Mouse (Mus musculus): ENCODE results near the gene Dact2. TPM values are rescaled to one million over a fixed set of nuclear protein-coding genes. Genes with fewer than 3 reads are reported as not detected.

The Dact2 gene
- polyA plus RNA-seq, 1 experiment: not detected

DNA sequence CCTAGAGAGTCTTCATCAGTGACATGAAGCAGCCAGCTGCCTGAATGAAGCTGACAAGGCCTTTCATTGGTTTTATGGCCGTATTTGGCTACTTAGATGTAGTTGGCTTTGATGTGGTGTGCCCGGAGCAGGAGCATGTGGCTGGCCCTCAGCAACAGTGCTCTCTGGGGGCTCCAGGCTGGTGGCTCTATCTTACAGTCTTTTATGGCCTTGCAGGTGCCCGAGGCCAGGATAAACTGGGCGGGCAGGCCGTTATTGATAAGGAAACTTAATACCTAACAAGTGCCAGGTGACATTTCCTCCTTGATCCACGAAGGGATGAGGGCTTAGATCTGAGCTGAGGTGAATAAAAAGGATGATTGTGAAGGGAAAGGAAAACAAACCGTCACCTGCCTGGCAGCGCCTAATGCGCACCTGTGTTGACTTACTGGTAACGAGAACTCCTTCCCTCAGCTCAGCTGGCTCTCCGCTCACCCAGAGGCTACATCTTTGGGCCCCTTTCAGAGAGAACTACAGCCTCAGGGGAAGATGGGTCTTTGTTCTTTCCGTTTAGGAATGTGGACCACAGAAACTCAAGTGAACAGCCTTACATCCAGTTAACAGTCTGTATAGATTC is 30.8 kb upstream of the Dact2 start:
- no peak overlapping the region for H3K27ac ChIP-seq (ENCODE audit: insufficient read depth, low read depth, low read length)
- H3K4me1 ChIP-seq (ENCODE audit: control insufficient read depth, insufficient read depth, low read length): no peaks in the 10 kb centered on the region
- H3K4me3 ChIP-seq (ENCODE audit: insufficient read depth, low read length): no peak overlapping the region
- TF ChIP-seq CTCF (IDR thresholded peaks at IDR 0.05; ENCODE audit: low read depth, low read length) (no peak), POLR2A (IDR thresholded peaks at IDR 0.05; ENCODE audit: borderline replicate concordance, low read depth, low read length) (no peak)

- Histone ChIP-seq H3K4me3 (ENCODE audit: insufficient read depth, low read length) (no peak overlapping the region), H3K4me1 (ENCODE audit: control insufficient read depth, insufficient read depth, low read length) (no peaks in the 10 kb centered on the region), H3K27ac (ENCODE audit: insufficient read depth, low read depth, low read length) (no peak overlapping the region)
- TF ChIP-seq CTCF (IDR thresholded peaks at IDR 0.05; ENCODE audit: low read depth, low read length) (no peak), POLR2A (IDR thresholded peaks at IDR 0.05; ENCODE audit: borderline replicate concordance, low read depth, low read length) (no peak)
Observed at GRCm38 (mm10) chr17:14233658-14234057, 29.6 kb upstream of the Dact2 start.

GRCm38 (mm10) chr17:14232629-14233028 is 28.5 kb upstream of the Dact2 start:
- TF ChIP-seq CTCF (IDR thresholded peaks at IDR 0.05; ENCODE audit: low read depth, low read length): peak; percentile 20; the same call in 1 of the 2 replicates
- TF ChIP-seq POLR2A (IDR thresholded peaks at IDR 0.05; ENCODE audit: borderline replicate concordance, low read depth, low read length): no peak

GRCm38 (mm10) chr17:14230698-14231430 is 26.8 kb upstream of the Dact2 start:
- Histone ChIP-seq H3K4me3 (ENCODE audit: insufficient read depth, low read length) (no peak overlapping the region), H3K27ac (ENCODE audit: insufficient read depth, low read depth, low read length) (no peak overlapping the region), H3K4me1 (ENCODE audit: control insufficient read depth, insufficient read depth, low read length) (no peaks in the 10 kb centered on the region)
- TF ChIP-seq POLR2A (IDR thresholded peaks at IDR 0.05; ENCODE audit: borderline replicate concordance, low read depth, low read length): no peak
- no peak for TF ChIP-seq CTCF (IDR thresholded peaks at IDR 0.05; ENCODE audit: low read depth, low read length)

More at GRCm38 (mm10) chr17:14232629-14233028, 28.5 kb upstream of the Dact2 start:
- Histone ChIP-seq H3K4me3 (ENCODE audit: insufficient read depth, low read length) (no peak overlapping the region), H3K4me1 (ENCODE audit: control insufficient read depth, insufficient read depth, low read length) (no peaks in the 10 kb centered on the region), H3K27ac (ENCODE audit: insufficient read depth, low read depth, low read length) (no peak overlapping the region)

- Histone ChIP-seq H3K27ac (ENCODE audit: insufficient read depth, low read depth, low read length) (no peak overlapping the region), H3K4me3 (ENCODE audit: insufficient read depth, low read length) (no peak overlapping the region), H3K4me1 (ENCODE audit: control insufficient read depth, insufficient read depth, low read length) (no peaks in the 10 kb centered on the region)
- TF ChIP-seq POLR2A (IDR thresholded peaks at IDR 0.05; ENCODE audit: borderline replicate concordance, low read depth, low read length) (no peak), CTCF (IDR thresholded peaks at IDR 0.05; ENCODE audit: low read depth, low read length) (no peak)
Observed at GRCm38 (mm10) chr17:14228381-14228780, 24.3 kb upstream of the Dact2 start.

DNA sequence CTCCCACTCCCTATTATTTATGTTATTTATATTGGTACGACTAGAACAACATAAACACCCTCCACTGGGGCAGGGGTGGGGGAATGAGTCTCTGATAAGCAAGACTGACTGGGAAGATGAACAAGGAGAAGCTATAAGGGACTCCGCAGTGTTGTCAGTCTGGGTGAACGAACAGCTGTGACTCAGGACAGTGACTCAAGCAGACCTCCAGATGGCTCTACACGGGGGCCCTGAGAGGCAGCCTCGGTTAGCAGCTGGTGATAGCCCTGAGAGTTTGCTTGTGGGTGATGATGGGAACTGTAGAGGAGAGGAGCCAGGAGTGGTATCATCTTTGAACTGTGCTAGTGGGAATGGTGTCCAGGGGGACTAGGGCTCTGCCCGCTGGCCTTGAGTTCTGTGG is 23.5 kb upstream of the Dact2 start:
- TF ChIP-seq POLR2A (IDR thresholded peaks at IDR 0.05; ENCODE audit: borderline replicate concordance, low read depth, low read length) (no peak), CTCF (IDR thresholded peaks at IDR 0.05; ENCODE audit: low read depth, low read length) (no peak)
- no peaks in the 10 kb centered on the region for H3K4me1 ChIP-seq (ENCODE audit: control insufficient read depth, insufficient read depth, low read length)

GRCm38 (mm10) chr17:14226778-14227177 is 22.7 kb upstream of the Dact2 start:
- Histone ChIP-seq H3K4me1 (ENCODE audit: control insufficient read depth, insufficient read depth, low read length) (no peaks in the 10 kb centered on the region), H3K4me3 (ENCODE audit: insufficient read depth, low read length) (no peak overlapping the region), H3K27ac (ENCODE audit: insufficient read depth, low read depth, low read length) (no peak overlapping the region)
- TF ChIP-seq POLR2A (IDR thresholded peaks at IDR 0.05; ENCODE audit: borderline replicate concordance, low read depth, low read length) (no peak), CTCF (IDR thresholded peaks at IDR 0.05; ENCODE audit: low read depth, low read length) (no peak)

More for the DNA sequence above, 23.5 kb upstream of the Dact2 start:
- H3K4me3 ChIP-seq (ENCODE audit: insufficient read depth, low read length): no peak overlapping the region
- H3K27ac ChIP-seq (ENCODE audit: insufficient read depth, low read depth, low read length): no peak overlapping the region

DNA sequence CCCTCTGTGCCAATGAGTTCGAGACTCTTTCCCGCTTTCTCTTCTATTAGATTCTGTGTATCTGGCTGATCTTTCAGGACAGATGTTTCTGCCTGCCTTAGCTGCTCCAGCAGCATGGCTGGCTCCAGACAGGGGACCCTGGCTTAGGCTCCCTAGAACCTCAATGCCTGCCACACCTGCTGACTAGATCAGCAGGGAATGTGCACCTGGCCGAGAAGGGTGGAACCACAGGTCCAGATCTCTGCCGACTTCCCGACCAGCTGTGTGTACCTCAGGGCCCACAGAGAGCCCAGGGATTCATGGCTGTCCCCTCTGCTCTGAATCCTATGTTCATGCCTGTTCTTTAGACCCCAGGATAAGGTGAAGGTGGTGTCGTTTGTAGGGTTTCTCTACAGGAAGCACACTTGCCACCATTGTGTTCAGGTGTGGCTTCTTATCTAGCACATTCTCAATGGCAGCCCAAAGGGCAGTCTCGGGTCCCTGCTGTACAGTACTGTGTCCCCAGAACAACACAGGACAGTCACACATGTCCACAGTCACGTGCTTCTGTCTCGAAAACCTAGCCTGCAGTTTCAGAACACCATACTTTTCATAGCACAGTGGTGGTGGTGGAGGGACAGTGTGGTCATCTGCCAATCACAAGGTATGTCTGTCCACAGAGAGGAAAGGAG is 22.0 kb upstream of the Dact2 start:
- no peak overlapping the region for H3K27ac ChIP-seq (ENCODE audit: insufficient read depth, low read depth, low read length)
- no peak overlapping the region for H3K4me3 ChIP-seq (ENCODE audit: insufficient read depth, low read length)
- H3K4me1 ChIP-seq (ENCODE audit: control insufficient read depth, insufficient read depth, low read length): no peaks in the 10 kb centered on the region
- TF ChIP-seq CTCF (IDR thresholded peaks at IDR 0.05; ENCODE audit: low read depth, low read length) (no peak), POLR2A (IDR thresholded peaks at IDR 0.05; ENCODE audit: borderline replicate concordance, low read depth, low read length) (no peak)

DNA sequence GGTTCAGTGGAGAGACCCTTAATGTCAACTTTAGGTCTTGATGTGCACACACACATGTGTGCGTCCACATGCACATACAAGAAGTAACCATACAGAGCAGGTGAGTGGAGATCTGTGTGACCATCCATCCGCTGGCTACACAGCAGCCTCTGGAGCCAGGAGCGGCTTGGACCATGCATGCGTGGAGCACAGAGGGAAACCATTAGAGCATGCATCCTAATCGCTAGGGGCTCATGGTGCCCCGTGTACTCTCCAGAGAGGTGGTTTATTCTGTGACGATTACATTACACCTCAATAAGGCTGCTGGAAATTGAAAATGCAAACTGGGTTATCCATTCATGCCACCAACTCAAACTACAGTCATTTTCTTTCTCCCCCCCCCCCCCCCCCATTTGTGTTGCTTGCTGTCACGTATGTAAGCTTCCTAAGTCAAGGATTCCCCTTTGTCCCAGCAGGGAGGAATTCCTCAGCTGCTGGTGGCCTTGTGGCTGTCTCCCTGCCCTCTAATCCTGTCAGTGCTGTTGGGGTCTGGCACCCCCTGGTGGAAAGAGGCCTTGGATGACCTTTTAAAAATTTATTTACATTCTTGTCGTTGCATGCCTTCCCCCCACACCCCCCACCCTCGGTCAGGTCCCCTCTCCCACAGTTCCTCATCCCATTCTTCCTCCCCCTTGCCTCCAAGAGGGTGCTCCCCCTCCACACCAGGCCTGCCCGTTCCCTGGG is 17.9 kb upstream of the Dact2 start:
- Histone ChIP-seq H3K4me1 (ENCODE audit: control insufficient read depth, insufficient read depth, low read length) (no peaks in the 10 kb centered on the region), H3K4me3 (ENCODE audit: insufficient read depth, low read length) (no peak overlapping the region), H3K27ac (ENCODE audit: insufficient read depth, low read depth, low read length) (no peak overlapping the region)
- no peak for TF ChIP-seq CTCF (IDR thresholded peaks at IDR 0.05; ENCODE audit: low read depth, low read length)
- TF ChIP-seq POLR2A (IDR thresholded peaks at IDR 0.05; ENCODE audit: borderline replicate concordance, low read depth, low read length): no peak

Measured in bone marrow macrophage, adult 2 months (primary cell).